Mouse (Mus musculus) midbrain, embryonic 10.5 days (tissue): ENCODE data around the gene Itga1. TPM values are rescaled to one million over a fixed set of nuclear protein-coding genes. Genes with fewer than 3 reads are reported as not detected.
A peak's percentile ranks its signal among the peaks of the same experiment; 100 is the strongest.

Experiments
- DNase-seq: peaks from one replicate; pipeline ENCODE4 v3.0.0-alpha.2; 2017; ENCODE audit warnings: low spot score
- H3K27ac ChIP-seq: fragments of 300-500 bp; sonication (generic); replicated peaks from 2 replicates; pipeline ENCODE4 v1.5.1; 2016; ENCODE audit warnings: mild to moderate bottlenecking
- H3K27me3 ChIP-seq: fragments of 300-500 bp; sonication (generic); 2 replicates; pipeline ENCODE4 v1.6.1; 2016; ENCODE audit warnings: low read depth, mild to moderate bottlenecking; ENCODE audit not compliant: poor library complexity, severe bottlenecking
- H3K36me3 ChIP-seq: fragments of 300-500 bp; sonication (generic); 2 replicates; pipeline ENCODE4 v1.6.1; 2016; ENCODE audit warnings: mild to moderate bottlenecking, moderate library complexity
- H3K4me1 ChIP-seq: fragments of 300-500 bp; sonication (generic); 2 replicates; pipeline ENCODE4 v1.6.1; 2016
- H3K4me3 ChIP-seq: fragments of 300-500 bp; sonication (generic); 2 replicates; pipeline ENCODE4 v1.5.1; 2016; ENCODE audit warnings: mild to moderate bottlenecking, moderate library complexity
- H3K9me3 ChIP-seq: fragments of 300-500 bp; sonication (generic); replicated peaks from 2 replicates; pipeline ENCODE4 v1.6.1; 2016; ENCODE audit warnings: mild to moderate bottlenecking
- WGBS: fragments of 180-500 bp; shearing (Covaris S2); methylation state at CpG from one replicate; pipeline ENCODE4 v1.1.7; 2016; 5-methylcytosine and 5-hydroxymethylcytosine counted together
- polyA plus RNA-seq: library from polyadenylated mRNA; unstranded; fragments of >200 nt; fragmentation: Nextera tagmentation; extraction: Ambion mirVana; gene quantifications from 2 replicates; pipeline ENCODE4 v1.2.1, GENCODE M21; 2016

Itga1 gene
- polyA plus RNA-seq = 3.9 and 4.7 TPM in 2 replicates

- Histone ChIP-seq H3K27ac (peak within 1 kb of the TSS; percentile 63), H3K4me3 (peak within 1 kb of the TSS; percentile 59), H3K9me3 (no peaks in the 10 kb centered on the region), H3K27me3 (peaks cover 54% of the 10 kb centered on the region), H3K4me1 (peaks cover 16% of the 10 kb centered on the region), H3K36me3 (no peaks in the 10 kb centered on the region)
- peak; percentile 65 for DNase-seq
- WGBS = under 1% methylated on average over 39 of the region's 39 CpGs
Measured at GRCm38 (mm10) chr13:115101355-115102191, at the start of gene Itga1, which contains the start of gene Gm49395. Itga1 (minus strand) TSS chr13:115101964. Gm49395 (minus strand) TSS chr13:115101921.

- no peak overlapping the region for H3K27ac ChIP-seq
- 100% methylated on average over 1 of the region's 1 CpGs for WGBS
- no peaks in the 10 kb centered on the region for H3K4me1 ChIP-seq
Measured at GRCm38 (mm10) chr13:115150602-115151001, 48.8 kb upstream of the Itga1 start.

GRCm38 (mm10) chr13:115149849-115150248 lies 48.1 kb upstream of the Itga1 start:
- Histone ChIP-seq H3K9me3 (no peaks in the 10 kb centered on the region), H3K4me3 (no peak overlapping the region), H3K36me3 (no peaks in the 10 kb centered on the region), H3K27ac (no peak overlapping the region), H3K27me3 (no peaks in the 10 kb centered on the region), H3K4me1 (no peaks in the 10 kb centered on the region)
- 92% methylated on average over 6 of the region's 6 CpGs for WGBS
- DNase-seq = no peak

More at GRCm38 (mm10) chr13:115150602-115151001, 48.8 kb upstream of the Itga1 start:
- no peaks in the 10 kb centered on the region for H3K9me3 ChIP-seq
- H3K27me3 ChIP-seq = no peaks in the 10 kb centered on the region
- no peak overlapping the region for H3K4me3 ChIP-seq
- DNase-seq = no peak
- no peaks in the 10 kb centered on the region for H3K36me3 ChIP-seq

- no peaks in the 10 kb centered on the region for H3K27me3 ChIP-seq
- no peak for DNase-seq
- no peaks in the 10 kb centered on the region for H3K9me3 ChIP-seq
- WGBS = 88% methylated on average over 2 of the region's 2 CpGs
- no peak overlapping the region for H3K4me3 ChIP-seq
- no peak overlapping the region for H3K27ac ChIP-seq
- H3K4me1 ChIP-seq = no peaks in the 10 kb centered on the region
- H3K36me3 ChIP-seq = no peaks in the 10 kb centered on the region
Measured at GRCm38 (mm10) chr13:115143575-115143974, 41.8 kb upstream of the Itga1 start.

GRCm38 (mm10) chr13:115142066-115142465 lies 40.3 kb upstream of the Itga1 start:
- 88% methylated on average over 3 of the region's 3 CpGs for WGBS
- Histone ChIP-seq H3K4me3 (no peak overlapping the region), H3K27me3 (no peaks in the 10 kb centered on the region), H3K27ac (no peak overlapping the region), H3K36me3 (no peaks in the 10 kb centered on the region), H3K4me1 (no peaks in the 10 kb centered on the region), H3K9me3 (no peaks in the 10 kb centered on the region)
- no peak for DNase-seq

- Histone ChIP-seq H3K27ac (no peak overlapping the region), H3K4me1 (no peaks in the 10 kb centered on the region), H3K4me3 (no peak overlapping the region), H3K27me3 (no peaks in the 10 kb centered on the region), H3K36me3 (no peaks in the 10 kb centered on the region), H3K9me3 (no peaks in the 10 kb centered on the region)
- no peak for DNase-seq
- WGBS = 91% methylated on average over 7 of the region's 7 CpGs
Measured at GRCm38 (mm10) chr13:115138513-115138912, 36.7 kb upstream of the Itga1 start.

GRCm38 (mm10) chr13:115136761-115137160 lies 35.0 kb upstream of the Itga1 start:
- DNase-seq = no peak
- H3K4me3 ChIP-seq = no peak overlapping the region
- no peaks in the 10 kb centered on the region for H3K27me3 ChIP-seq
- no peaks in the 10 kb centered on the region for H3K36me3 ChIP-seq
- no peak overlapping the region for H3K27ac ChIP-seq
- 90% methylated on average over 3 of the region's 3 CpGs for WGBS
- no peaks in the 10 kb centered on the region for H3K4me1 ChIP-seq
- H3K9me3 ChIP-seq = no peaks in the 10 kb centered on the region

- Histone ChIP-seq H3K9me3 (no peaks in the 10 kb centered on the region), H3K4me3 (no peak overlapping the region), H3K4me1 (no peaks in the 10 kb centered on the region), H3K36me3 (no peaks in the 10 kb centered on the region), H3K27me3 (no peaks in the 10 kb centered on the region), H3K27ac (no peak overlapping the region)
- no peak for DNase-seq
- 50% methylated on average over 5 of the region's 5 CpGs for WGBS
Measured at GRCm38 (mm10) chr13:115132435-115132834, 30.7 kb upstream of the Itga1 start.

- Histone ChIP-seq H3K9me3 (no peaks in the 10 kb centered on the region), H3K36me3 (no peaks in the 10 kb centered on the region), H3K4me1 (no peaks in the 10 kb centered on the region), H3K27me3 (no peaks in the 10 kb centered on the region), H3K27ac (no peak overlapping the region), H3K4me3 (no peak overlapping the region)
- WGBS = 77% methylated on average over 3 of the region's 3 CpGs
- DNase-seq = no peak
Measured at GRCm38 (mm10) chr13:115131381-115131780, 29.6 kb upstream of the Itga1 start.

- Histone ChIP-seq H3K4me3 (no peak overlapping the region), H3K9me3 (no peaks in the 10 kb centered on the region), H3K4me1 (no peaks in the 10 kb centered on the region), H3K36me3 (no peaks in the 10 kb centered on the region), H3K27me3 (no peaks in the 10 kb centered on the region), H3K27ac (no peak overlapping the region)
- no peak for DNase-seq
- 93% methylated on average over 2 of the region's 2 CpGs for WGBS
Measured at GRCm38 (mm10) chr13:115130035-115130434, 28.3 kb upstream of the Itga1 start.

- Histone ChIP-seq H3K9me3 (no peaks in the 10 kb centered on the region), H3K4me1 (no peaks in the 10 kb centered on the region), H3K4me3 (no peak overlapping the region), H3K27me3 (no peaks in the 10 kb centered on the region), H3K27ac (no peak overlapping the region), H3K36me3 (no peaks in the 10 kb centered on the region)
- no peak for DNase-seq
- 94% methylated on average over 1 of the region's 1 CpGs for WGBS
Measured at GRCm38 (mm10) chr13:115127826-115128225, 26.1 kb upstream of the Itga1 start.

- Histone ChIP-seq H3K9me3 (no peaks in the 10 kb centered on the region), H3K36me3 (no peaks in the 10 kb centered on the region), H3K27me3 (no peaks in the 10 kb centered on the region), H3K27ac (no peak overlapping the region), H3K4me1 (no peaks in the 10 kb centered on the region), H3K4me3 (no peak overlapping the region)
- no peak for DNase-seq
- WGBS = 94% methylated on average over 2 of the region's 2 CpGs
Measured at GRCm38 (mm10) chr13:115126534-115126933, 24.8 kb upstream of the Itga1 start.

- Histone ChIP-seq H3K27me3 (no peaks in the 10 kb centered on the region), H3K9me3 (no peaks in the 10 kb centered on the region), H3K4me3 (no peak overlapping the region), H3K36me3 (no peaks in the 10 kb centered on the region), H3K27ac (no peak overlapping the region), H3K4me1 (no peaks in the 10 kb centered on the region)
- 92% methylated on average over 4 of the region's 4 CpGs for WGBS
- DNase-seq = no peak
Measured at GRCm38 (mm10) chr13:115125130-115125529, 23.4 kb upstream of the Itga1 start.
